Mouse (Mus musculus) bone marrow macrophage, adult 2 months (primary cell): Measurements from ENCODE around the gene Tbl1x. TPM values are rescaled to one million over a fixed set of nuclear protein-coding genes. Genes with fewer than 3 reads are reported as not detected.

Experiments
- H3K27ac ChIP-seq: 2 replicates; pipeline ENCODE4 v1.5.1; 2012; ENCODE audit warnings: low read depth, low read length; ENCODE audit not compliant: insufficient read depth
- H3K4me1 ChIP-seq: 2 replicates; pipeline ENCODE4 v1.6.1; 2012; ENCODE audit warnings: low read length; ENCODE audit not compliant: control insufficient read depth, insufficient read depth
- H3K4me3 ChIP-seq: 2 replicates; pipeline ENCODE4 v1.5.1; 2012; ENCODE audit warnings: mild to moderate bottlenecking, low read length, moderate library complexity; ENCODE audit not compliant: insufficient read depth
- CTCF ChIP-seq: IDR thresholded peaks from 2 replicates; pipeline ENCODE4 v1.5.1; 2012; ENCODE audit warnings: low read depth, mild to moderate bottlenecking, low read length, moderate library complexity
- POLR2A ChIP-seq: IDR thresholded peaks from 2 replicates; pipeline ENCODE4 v1.6.1; 2012; ENCODE audit warnings: mild to moderate bottlenecking, low read depth, low read length, borderline replicate concordance
- polyA plus RNA-seq: library from polyadenylated mRNA; stranded (reverse); fragments of >200 nt; gene quantifications from 2 replicates; pipeline ENCODE4 v1.2.4, GENCODE M21; 2012; ENCODE audit not compliant: missing spikeins, insufficient read depth, insufficient read length

Gene Tbl1x
- polyA plus RNA-seq = 37.4 and 43.8 TPM in 2 replicates

DNA sequence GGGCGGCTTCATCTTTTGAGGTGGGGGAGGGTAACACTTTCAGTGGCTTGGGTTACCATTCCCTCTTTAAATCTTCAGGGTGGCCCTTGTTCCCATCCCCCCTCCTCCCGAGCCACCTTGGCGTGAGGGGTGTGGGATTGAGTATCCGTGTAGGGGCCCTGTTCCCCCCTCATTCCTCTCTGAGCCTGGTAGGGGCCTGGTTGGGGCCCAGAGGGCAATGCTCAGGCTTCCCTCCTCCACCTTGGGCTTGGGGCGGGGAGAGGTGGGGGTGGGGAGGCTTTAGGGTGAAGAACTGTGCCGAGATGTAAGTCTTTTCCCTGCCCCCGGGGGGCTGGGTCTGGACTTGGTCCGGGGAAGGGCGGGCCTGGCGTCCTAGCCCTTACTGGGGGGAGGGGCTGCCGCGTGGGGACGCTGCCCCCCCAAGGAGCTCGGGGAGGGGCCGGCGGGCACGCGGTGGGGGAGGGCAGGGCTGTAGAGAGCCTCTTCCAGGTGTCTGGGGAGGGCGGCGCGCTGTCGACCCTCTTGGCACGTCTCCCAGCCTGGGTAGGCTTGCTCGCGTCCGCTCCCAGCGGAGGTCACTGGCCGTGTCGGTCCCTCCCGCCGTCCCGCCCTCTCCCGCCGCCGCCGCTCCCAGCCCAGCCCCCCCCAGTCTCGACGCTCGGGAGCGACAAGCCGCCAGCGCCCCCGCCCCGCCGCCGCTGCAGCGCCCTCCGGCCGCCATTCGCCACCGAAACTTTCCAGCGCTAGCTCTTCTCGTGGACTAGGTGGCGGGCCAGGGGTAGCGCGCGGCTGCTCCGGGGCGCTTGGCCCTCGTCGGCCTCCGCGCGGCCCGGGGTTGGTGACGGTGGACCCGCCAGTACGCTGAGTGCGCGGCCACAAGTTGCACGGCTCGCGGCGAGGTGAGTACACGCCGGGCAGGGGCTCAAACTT lies at the start of gene Tbl1x:
Gene Tbl1x (plus strand): TSS at position 643 of the 930 bp plus-strand sequence.
- Histone ChIP-seq H3K4me3 (peak within 1 kb of the TSS; percentile 63), H3K4me1 (peaks cover 11% of the 10 kb centered on the region), H3K27ac (peak within 1 kb of the TSS; percentile 91)
- TF ChIP-seq CTCF = no peak
- no peak for TF ChIP-seq POLR2A

DNA sequence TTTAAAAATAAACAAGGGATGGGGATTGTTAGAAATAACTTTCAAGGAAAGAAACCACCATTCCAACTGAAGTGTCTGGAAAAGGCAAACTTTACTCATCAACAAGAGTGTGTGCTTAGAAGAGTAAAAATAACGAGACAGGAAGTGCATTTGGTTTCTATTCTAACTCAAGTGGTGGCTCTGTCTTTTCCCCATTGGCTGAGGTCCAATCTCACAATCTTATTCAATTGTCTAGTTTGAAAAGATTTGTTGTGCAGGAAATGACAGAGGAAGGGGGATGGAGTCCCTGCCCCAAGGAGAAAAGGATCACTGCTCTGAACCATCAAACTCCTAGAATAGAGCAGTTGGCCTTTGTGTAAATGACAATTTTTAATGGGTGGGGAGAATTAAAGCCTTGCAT lies 41.6 kb upstream of the Tbl1x start:
- peaks cover 2% of the 10 kb centered on the region for H3K4me1 ChIP-seq
- H3K4me3 ChIP-seq = no peak overlapping the region
- no peak for TF ChIP-seq POLR2A
- no peak for TF ChIP-seq CTCF
- no peak overlapping the region for H3K27ac ChIP-seq

DNA sequence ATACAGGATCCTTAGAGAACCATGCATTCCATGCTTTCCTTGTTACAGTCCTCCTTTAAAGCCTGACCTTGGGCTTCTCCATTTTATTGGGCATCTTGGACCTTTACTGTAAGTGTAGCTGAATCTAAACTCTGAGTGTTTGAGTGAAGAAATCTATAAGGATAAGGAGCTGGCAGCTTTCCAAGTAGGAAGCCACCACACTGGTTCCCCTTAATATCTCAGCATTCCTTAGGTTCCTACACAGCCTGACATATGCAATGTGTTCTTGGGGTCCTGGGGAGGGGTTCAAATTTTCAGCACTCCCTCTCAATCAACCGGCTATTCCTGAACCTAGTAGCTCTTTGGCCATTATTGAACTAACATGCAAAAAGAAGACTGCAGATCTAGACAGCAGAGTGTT lies 38.0 kb upstream of the Tbl1x start:
- H3K4me3 ChIP-seq = no peak overlapping the region
- TF ChIP-seq POLR2A (no peak), CTCF (no peak)
- no peak overlapping the region for H3K27ac ChIP-seq
- H3K4me1 ChIP-seq = peaks cover 2% of the 10 kb centered on the region

DNA sequence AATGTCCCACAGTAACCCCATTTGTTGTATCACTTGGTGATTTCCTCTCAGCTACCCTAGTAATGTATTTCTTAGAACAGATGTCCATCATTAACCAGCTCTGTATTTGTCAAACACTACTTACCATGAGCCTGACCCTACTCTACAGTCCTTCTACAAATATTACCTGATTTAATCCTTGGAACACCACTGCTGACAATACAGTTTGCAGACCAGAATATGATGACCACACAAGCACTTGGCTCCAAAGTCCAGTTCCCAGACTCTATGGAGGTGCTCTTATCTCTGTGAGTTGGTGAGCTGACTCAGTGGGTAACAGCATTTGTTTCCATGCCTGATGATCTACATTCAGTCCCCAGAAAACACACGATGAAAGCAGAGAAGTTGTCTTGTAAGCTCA lies 37.3 kb upstream of the Tbl1x start:
- TF ChIP-seq POLR2A = no peak
- no peak for TF ChIP-seq CTCF
- Histone ChIP-seq H3K27ac (no peak overlapping the region), H3K4me1 (peaks cover 2% of the 10 kb centered on the region), H3K4me3 (no peak overlapping the region)

DNA sequence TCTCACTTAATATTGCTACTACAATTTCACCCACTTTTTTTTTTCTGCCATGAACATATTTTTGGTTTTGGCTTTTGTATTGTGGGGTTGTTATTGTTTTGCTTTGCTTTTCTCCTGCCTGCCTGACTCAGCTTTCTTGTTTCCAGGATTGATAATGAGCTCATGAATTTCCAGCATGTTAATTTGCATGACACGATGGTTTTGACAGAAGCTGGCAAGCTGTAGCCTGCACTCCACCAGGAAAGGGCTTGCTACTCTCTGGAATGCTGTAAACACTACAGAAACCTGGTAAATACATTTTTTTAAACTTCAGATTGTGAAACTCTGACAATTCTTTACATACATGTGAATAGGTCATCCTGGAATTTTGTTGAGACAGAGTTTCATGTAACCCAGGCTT lies 36.3 kb upstream of the Tbl1x start:
- H3K27ac ChIP-seq = no peak overlapping the region
- H3K4me3 ChIP-seq = no peak overlapping the region
- TF ChIP-seq POLR2A (no peak), CTCF (no peak)
- H3K4me1 ChIP-seq = no peaks in the 10 kb centered on the region; the same call in 1 of the 2 replicates

DNA sequence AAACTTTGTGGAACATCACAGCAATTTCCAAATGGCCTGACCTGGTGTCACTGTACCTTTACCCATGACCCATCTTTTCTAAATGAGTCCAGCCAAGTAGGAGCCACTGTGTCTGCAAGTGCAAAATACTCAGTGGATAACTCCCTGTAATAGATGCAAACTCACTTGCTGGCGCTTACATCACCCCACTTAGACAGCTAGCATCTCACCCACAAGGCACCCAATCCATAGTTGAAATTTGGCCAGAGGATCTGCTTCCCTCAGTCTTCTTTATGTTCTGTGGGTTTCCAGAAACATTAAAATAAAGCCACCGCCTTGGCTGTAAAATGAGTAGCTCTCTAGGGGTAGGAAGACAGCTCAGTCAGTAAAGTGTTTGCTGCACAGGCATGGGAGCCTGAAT lies 33.3 kb upstream of the Tbl1x start:
- TF ChIP-seq CTCF (no peak), POLR2A (no peak)
- Histone ChIP-seq H3K4me1 (no peaks in the 10 kb centered on the region), H3K4me3 (no peak overlapping the region), H3K27ac (no peak overlapping the region)

DNA sequence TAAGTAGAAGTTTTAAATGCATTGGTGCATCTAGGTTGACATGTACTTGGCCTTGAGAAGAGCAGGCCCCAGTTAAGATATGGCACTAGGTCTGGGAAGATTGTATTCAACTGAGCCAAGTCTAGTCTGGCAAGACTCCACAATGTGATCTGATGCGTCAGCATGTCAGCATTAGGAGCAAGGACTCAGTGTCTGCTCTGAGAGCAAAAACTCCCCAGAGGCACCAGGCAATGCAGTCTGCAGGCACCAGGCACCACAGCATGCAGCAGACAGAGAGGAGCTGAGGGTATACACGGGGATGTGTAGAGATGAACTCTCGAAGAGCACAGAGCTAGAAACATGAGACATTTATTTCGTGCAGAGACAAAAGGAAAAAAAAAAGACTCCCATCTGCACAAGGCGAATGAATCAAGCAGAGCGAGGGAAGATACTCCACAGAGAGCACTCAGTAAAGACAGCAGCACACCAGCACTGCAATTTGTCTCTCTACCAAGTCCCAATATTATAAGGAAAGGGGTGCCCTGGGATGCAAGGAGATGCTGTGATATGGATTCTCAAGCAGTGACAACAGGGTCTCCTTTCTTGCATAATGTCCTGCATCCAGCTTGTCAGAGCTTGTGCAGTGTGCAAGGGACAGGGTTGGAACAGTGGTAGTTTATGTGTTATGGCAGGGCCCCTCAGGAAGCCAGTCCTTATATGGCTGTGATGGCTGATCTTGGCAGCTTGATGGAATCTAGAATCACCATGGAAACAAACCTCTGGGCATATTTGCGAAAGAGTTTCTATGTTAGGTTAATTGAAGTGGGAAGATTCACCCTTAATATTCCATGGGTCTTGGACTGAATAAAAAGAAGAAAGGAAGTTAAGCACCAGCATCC lies 22.7 kb upstream of the Tbl1x start:
- H3K27ac ChIP-seq = no peak overlapping the region
- H3K4me1 ChIP-seq = no peaks in the 10 kb centered on the region
- no peak overlapping the region for H3K4me3 ChIP-seq
- TF ChIP-seq CTCF = no peak
- TF ChIP-seq POLR2A = no peak

DNA sequence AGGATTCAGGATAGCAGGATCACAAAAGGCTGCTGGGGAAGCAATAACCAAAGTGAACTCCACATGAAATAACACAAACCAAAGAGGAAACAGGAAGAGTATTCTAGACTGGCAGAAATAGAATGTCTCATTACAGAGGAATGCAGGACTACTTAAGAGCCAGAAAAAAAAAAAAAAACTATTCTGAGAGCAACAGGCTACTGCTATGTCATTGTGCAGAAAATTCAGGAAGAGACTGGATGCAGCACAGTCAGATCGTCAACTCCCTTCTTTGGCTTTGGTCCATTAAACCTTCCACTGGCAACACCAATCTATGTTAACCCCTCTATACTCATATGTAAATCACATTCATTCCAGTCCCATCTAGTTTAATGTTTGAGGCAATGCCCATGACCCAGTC lies 20.7 kb upstream of the Tbl1x start:
- Histone ChIP-seq H3K27ac (no peak overlapping the region), H3K4me3 (no peak overlapping the region), H3K4me1 (no peaks in the 10 kb centered on the region)
- TF ChIP-seq POLR2A = no peak
- no peak for TF ChIP-seq CTCF

DNA sequence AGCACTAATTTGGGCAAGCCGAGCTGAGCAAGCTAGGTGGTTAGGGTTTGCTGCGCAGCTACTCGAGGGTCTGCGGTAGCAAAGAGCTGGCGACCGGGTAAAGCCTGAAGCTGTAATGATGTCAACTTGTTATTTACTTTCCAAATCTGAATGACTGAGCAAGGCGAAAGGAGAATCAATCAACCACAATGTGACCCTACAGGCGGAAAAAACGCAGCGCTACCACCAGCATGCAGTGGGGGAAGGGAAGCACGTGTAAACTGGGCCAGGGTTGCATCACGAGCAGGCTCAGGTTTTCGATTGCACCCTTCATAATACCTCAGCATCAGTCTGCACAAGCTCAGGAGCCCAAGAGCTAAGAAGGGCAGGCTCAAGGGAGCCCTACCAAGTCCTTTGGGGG lies 1.7 kb upstream of the Tbl1x start:
- Histone ChIP-seq H3K4me1 (peaks cover 11% of the 10 kb centered on the region), H3K4me3 (peak overlapping the region; percentile 45), H3K27ac (peak overlapping the region; percentile 91)
- no peak for TF ChIP-seq CTCF
- no peak for TF ChIP-seq POLR2A

DNA sequence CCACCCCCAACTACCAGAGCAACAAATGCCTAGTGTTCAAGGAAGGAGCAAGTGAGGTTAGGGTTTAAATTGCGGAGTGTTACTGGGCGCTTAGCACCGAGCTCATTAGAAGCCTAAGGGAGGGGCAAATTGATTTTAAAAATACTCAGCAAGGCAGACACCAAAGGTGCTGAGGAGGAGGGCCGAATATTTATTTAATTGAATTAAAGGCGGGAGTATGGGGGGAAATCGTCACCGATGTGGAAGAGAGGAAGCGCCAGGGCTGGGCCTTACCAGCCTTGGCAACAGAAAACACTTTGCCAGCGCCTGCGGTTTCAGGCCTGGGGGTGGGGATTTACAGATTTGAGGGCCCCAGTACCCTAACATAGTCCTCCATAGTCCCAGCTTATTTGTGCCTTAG lies 1.0 kb upstream of the Tbl1x start:
- H3K27ac ChIP-seq = peak overlapping the region; percentile 91
- peaks cover 11% of the 10 kb centered on the region for H3K4me1 ChIP-seq
- TF ChIP-seq CTCF (no peak), POLR2A (no peak)
- H3K4me3 ChIP-seq = peak overlapping the region; percentile 63
